Mouse (Mus musculus) heart, postnatal 0 days (tissue): Measurements from ENCODE around the gene Ap1m2.

ENCODE experiments used
- CTCF ChIP-seq: IDR thresholded peaks from 2 replicates; pipeline ENCODE4 v1.5.1; 2016; ENCODE audit warnings: antibody characterized with exemption, control low read depth, low read depth
- EP300 ChIP-seq: IDR thresholded peaks from 2 replicates; pipeline ENCODE4 v1.6.1; 2016; ENCODE audit warnings: antibody characterized with exemption, low read depth

DNA sequence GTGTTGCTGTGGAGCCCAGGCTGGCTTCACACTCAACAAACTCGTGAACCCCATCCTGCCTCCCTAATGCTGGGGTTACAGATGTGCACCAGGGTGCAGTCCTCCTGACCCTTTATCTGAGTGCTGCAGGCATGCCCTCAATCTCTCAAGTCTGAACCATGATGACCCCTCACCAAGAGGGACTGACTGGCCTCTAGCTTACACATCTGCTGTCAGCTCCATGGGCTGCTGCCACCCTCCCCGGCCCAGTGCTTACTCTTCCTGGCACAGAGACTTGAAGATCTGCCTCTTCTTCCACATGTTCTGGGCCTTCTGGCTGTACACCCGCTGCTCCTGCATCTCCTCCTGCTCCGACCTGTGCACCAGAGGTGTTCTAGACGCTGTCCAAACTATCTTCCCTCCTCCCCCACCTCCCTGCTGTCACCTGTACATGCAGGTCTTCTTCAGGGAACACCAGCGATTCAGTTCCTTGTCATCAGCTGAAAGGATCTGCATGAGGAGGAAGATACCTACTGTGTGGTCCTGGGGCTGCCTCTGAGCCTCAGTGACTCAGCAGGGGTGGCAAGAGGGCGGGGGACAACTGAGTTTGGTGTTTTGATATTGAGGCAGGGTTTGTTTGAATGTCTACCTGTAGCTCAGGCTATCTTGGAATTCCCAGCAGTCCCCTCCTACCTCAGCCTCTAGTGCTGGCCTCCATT lies 37.0 kb downstream of the Ap1m2 start:
- TF ChIP-seq CTCF (no peak), EP300 (no peak)
